9 mouse cellular contexts compared by ENCODE assay signal in genomic region chr19:36090781-36091180, GRCm38 (mm10). TPM values are rescaled to one million over a fixed set of nuclear protein-coding genes. Genes with fewer than 3 reads are reported as not detected.
A peak's percentile ranks its signal among the peaks of the same experiment; 100 is the strongest.
DNase-seq lines count a peak whose midpoint lies in the region; ATAC-seq and TF ChIP-seq lines count a peak whose summit lies in the region.
"Had no signal": no experiment of that assay in that cellular context is flagged by ENCODE, and none has a peak within 500 bp of the region (broad histone marks: within the 10 kb centered on the region; RNA-seq: fewer than 3 reads in every experiment).

No protein-coding gene starts in this region.

- 0 out of 2 replicates have a peak, but pooled peaks have one; percentile 53 for ATAC-seq in forebrain, embryonic 13.5 days
- ATAC-seq in forebrain, embryonic 12.5 days (ENCODE audit: low FRiP score), result no peak
- no peak for ATAC-seq in lung, embryonic 14.5 days (ENCODE audit: insufficient read depth)

- no peaks in the 10 kb centered on the region for H3K27me3 ChIP-seq in forebrain, embryonic 13.5 days
- H3K27me3 ChIP-seq in forebrain, embryonic 12.5 days, result no peaks in the 10 kb centered on the region
- no peaks in the 10 kb centered on the region for H3K27me3 ChIP-seq in lung, embryonic 14.5 days (ENCODE audit: insufficient read depth, low read length)

- WGBS in forebrain, embryonic 13.5 days, result 56% methylated on average over 5 of the region's 5 CpGs
- 52% methylated on average over 5 of the region's 5 CpGs for WGBS in forebrain, embryonic 12.5 days
- WGBS in lung, embryonic 14.5 days, result 45% methylated on average over 5 of the region's 5 CpGs

- H3K36me3 ChIP-seq in forebrain, embryonic 13.5 days (ENCODE audit: poor library complexity, severe bottlenecking), result peaks cover 64% of the 10 kb centered on the region
- H3K36me3 ChIP-seq in forebrain, embryonic 12.5 days (replicated peaks), result peaks cover 61% of the 10 kb centered on the region
- H3K36me3 ChIP-seq in lung, embryonic 14.5 days (ENCODE audit: insufficient read depth), result peaks cover 74% of the 10 kb centered on the region

- TF ChIP-seq CTCF in lung, embryonic 14.5 days (IDR thresholded peaks at IDR 0.05; ENCODE audit: low read depth), result peak; percentile 77

- no peak overlapping the region for H3K27ac ChIP-seq in forebrain, embryonic 13.5 days
- no peak overlapping the region for H3K27ac ChIP-seq in forebrain, embryonic 12.5 days
- H3K27ac ChIP-seq in lung, embryonic 14.5 days (ENCODE audit: low read depth), result no peak overlapping the region

- peak; percentile 81 for DNase-seq in lung, embryonic 14.5 days
- DNase-seq in lung, postnatal 14 days, result no peak
- peak; percentile 29 for DNase-seq in c-Kit-positive CD71-negative TER-119-negative erythroid progenitor cells, embryonic 14.5 days (ENCODE audit: low read depth)
- peak; percentile 41 for DNase-seq in mesoderm, embryonic 11.5 days (ENCODE audit: low read depth, low spot score)
- DNase-seq in urinary bladder, postnatal 36 days (ENCODE audit: low spot score in 2 of 2), result no peak
- no peak for DNase-seq in adrenal gland, adult 8-10 months

- H3K4me2 ChIP-seq in forebrain, embryonic 13.5 days, result no peak overlapping the region
- no peak overlapping the region for H3K4me2 ChIP-seq in forebrain, embryonic 12.5 days
- H3K4me2 ChIP-seq in lung, embryonic 14.5 days, result no peak overlapping the region

- H3K9ac ChIP-seq in forebrain, embryonic 13.5 days, result no peak overlapping the region
- no peak overlapping the region for H3K9ac ChIP-seq in forebrain, embryonic 12.5 days
- H3K9ac ChIP-seq in lung, embryonic 14.5 days, result no peak overlapping the region

- H3K4me3 ChIP-seq in forebrain, embryonic 13.5 days, result no peak overlapping the region
- H3K4me3 ChIP-seq in forebrain, embryonic 12.5 days (replicated peaks), result no peak overlapping the region
- no peak overlapping the region for H3K4me3 ChIP-seq in lung, embryonic 14.5 days (ENCODE audit: low read depth, low read length)
- H3K4me3 ChIP-seq: myocyte had no signal

- no peaks in the 10 kb centered on the region for H3K9me3 ChIP-seq in forebrain, embryonic 13.5 days (replicated peaks)
- H3K9me3 ChIP-seq in forebrain, embryonic 12.5 days, result no peaks in the 10 kb centered on the region
- no peaks in the 10 kb centered on the region for H3K9me3 ChIP-seq in lung, embryonic 14.5 days (ENCODE audit: low read depth, low read length)

- H3K4me1 ChIP-seq in forebrain, embryonic 13.5 days, result no peaks in the 10 kb centered on the region
- H3K4me1 ChIP-seq in forebrain, embryonic 12.5 days, result no peaks in the 10 kb centered on the region
- H3K4me1 ChIP-seq in lung, embryonic 14.5 days (ENCODE audit: insufficient read depth), result no peaks in the 10 kb centered on the region

RNA-seq across cellular contexts. Expression of gene Rpp30, which starts 7.3 kb away (rescaled TPM):
- 119 and 123 TPM in 2 replicates for polyA plus RNA-seq in forebrain, embryonic 13.5 days (2015; fragmentation: Nextera tagmentation; extraction: Ambion mirVana)
- polyA plus RNA-seq in forebrain, embryonic 12.5 days (2016; fragmentation: Nextera tagmentation; extraction: Ambion mirVana), result 108 and 109 TPM in 2 replicates
- polyA plus RNA-seq in lung, embryonic 14.5 days (2014; fragmentation: Nextera tagmentation; extraction: Ambion mirVana), result 87.3 and 88.6 TPM in 2 replicates
- total RNA-seq in adrenal gland, adult 8-10 months (2022), result 10 to 100 TPM; 12.4 to 19.2 (median 18.3) TPM

RNA-seq across cellular contexts. Expression of gene Ankrd1, which starts 29.1 kb away (rescaled TPM):
- 0.15 TPM in 1 of 2 replicates, not detected in the other for polyA plus RNA-seq in forebrain, embryonic 13.5 days (2015; fragmentation: Nextera tagmentation; extraction: Ambion mirVana)
- 0.10 TPM in 1 of 2 replicates, not detected in the other for polyA plus RNA-seq in forebrain, embryonic 12.5 days (2016; fragmentation: Nextera tagmentation; extraction: Ambion mirVana)
- 0.29 and 2.5 TPM in 2 replicates for polyA plus RNA-seq in lung, embryonic 14.5 days (2014; fragmentation: Nextera tagmentation; extraction: Ambion mirVana)
- total RNA-seq in adrenal gland, adult 8-10 months (2022), result not detected

RNA-seq across cellular contexts. Expression of gene Htr7, which starts 33.5 kb away (rescaled TPM):
- polyA plus RNA-seq in forebrain, embryonic 13.5 days (2015; fragmentation: Nextera tagmentation; extraction: Ambion mirVana), result 0.75 and 0.94 TPM in 2 replicates
- polyA plus RNA-seq in forebrain, embryonic 12.5 days (2016; fragmentation: Nextera tagmentation; extraction: Ambion mirVana), result 0.60 and 0.82 TPM in 2 replicates
- polyA plus RNA-seq in lung, embryonic 14.5 days (2014; fragmentation: Nextera tagmentation; extraction: Ambion mirVana), result 0.12 TPM in 1 of 2 replicates, not detected in the other
- total RNA-seq in adrenal gland, adult 8-10 months (2022), result under 1 TPM in 1 of 4 experiments, not detected in 3; 0.16 TPM

Comparison
In these comparisons a context has a peak if more than half of its experiments do, and no peak if none do; other contexts are left out.
1. DNase-seq: peak in lung, embryonic 14.5 days (single experiment), c-Kit-positive CD71-negative TER-119-negative erythroid progenitor cells, embryonic 14.5 days (single experiment) and mesoderm, embryonic 11.5 days (single experiment); none in lung, postnatal 14 days (single experiment), urinary bladder, postnatal 36 days (0 of 2) and adrenal gland, adult 8-10 months (single experiment).